Mouse (Mus musculus): Measurements from ENCODE around the gene Rnf215.

DNA sequence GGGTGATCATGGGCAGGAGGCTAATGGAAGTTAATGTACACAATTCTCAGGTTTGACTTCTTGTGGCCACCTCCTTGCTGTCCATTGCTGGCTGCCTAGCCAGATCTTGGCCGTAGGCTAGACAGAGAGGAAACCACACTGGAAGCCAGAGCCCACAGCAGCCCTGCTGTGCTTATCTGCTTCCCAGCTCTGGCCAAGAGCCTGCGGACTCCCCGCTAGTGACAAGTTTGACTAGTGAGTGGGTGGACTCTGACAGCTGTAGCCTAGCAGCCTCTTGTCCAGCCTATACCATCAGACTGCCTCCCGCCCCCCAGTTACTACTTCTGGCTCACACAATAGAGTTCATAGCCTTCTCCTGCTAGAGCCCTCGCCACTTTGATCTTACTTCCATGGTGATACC lies 15.4 kb upstream of the Rnf215 start:
- TF ChIP-seq CTCF (IDR thresholded peaks at IDR 0.05; ENCODE audit: extremely low read depth, insufficient read depth, insufficient read length, insufficient replicate concordance) (no peak), POLR2A (IDR thresholded peaks at IDR 0.05; ENCODE audit: low read depth, low read length) (no peak)
